Mouse (Mus musculus) kidney, postnatal 10 days (tissue): ENCODE data around the gene Myl9.
"Not testable (repeated sequence)": the region's sequence is repeated elsewhere in the genome, so short reads cannot be mapped to it uniquely, and the experiment has no call there.

ENCODE experiments used
- DNase-seq: peaks from one replicate; pipeline ENCODE4 v3.0.0; 2021; ENCODE audit warnings: mixed read lengths

The Myl9 gene

GRCm38 (mm10) chr2:156765593-156765992 is 9.6 kb upstream of the Myl9 start:
- no peak for DNase-seq

- no peak for DNase-seq
Measured at GRCm38 (mm10) chr2:156766227-156767019, 8.8 kb upstream of the Myl9 start.

GRCm38 (mm10) chr2:156767108-156767507 is 8.1 kb upstream of the Myl9 start:
- DNase-seq = no peak

DNA sequence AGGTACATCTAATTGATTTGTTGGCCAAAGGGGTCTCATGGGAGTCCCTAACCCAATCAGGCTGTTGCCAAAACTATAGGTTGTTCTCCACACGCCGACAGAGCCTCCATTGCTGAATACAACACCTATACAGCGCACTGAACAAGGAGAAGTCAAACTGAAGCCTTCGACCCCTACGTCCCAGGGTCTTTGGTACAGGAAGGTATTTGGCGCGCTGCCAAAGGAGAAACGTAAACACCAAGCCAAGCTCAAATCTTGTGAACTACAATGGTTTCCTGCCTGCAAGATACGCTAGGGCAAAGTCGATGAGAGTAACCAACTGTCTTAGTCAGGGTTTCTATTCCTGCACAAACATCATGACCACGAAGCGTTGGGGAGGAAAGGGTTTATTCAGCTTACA is 5.9 kb upstream of the Myl9 start:
- no peak for DNase-seq

GRCm38 (mm10) chr2:156773470-156773869 is 1.8 kb upstream of the Myl9 start:
- no peak for DNase-seq

DNA sequence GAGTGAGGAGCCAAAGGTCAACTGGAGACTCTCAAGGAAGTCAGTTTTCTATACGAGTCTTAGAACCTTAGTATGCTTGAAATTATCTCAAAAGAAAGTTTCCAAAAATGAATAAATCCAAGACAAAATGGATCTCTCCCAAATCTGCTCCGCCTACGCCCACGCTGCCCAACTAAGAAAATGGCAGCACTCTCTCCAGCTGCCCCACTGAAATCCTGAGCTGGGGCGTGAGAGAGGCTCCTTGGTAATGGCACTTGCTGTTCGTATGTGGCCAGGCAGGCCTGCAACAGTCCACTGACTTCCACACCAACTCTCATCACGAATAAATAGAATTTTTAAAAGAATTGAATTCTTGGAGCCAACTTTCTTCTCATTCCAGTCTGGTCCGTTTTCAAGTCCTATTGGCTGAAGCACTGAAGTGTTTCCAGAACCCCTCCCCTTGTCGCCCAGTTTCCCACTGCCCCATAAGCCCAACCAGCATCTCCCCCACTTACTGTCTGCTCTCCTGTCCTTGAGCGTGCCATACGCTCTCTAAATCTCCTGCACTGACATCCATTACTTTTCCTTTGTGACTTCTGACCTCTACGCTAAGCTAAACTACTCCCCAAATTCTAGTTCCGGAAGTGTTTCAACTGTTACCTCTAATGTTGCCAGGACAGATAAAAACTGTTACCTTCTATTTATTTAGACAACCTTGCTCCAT is 1.0 kb upstream of the Myl9 start:
- DNase-seq = peak; percentile 26

- DNase-seq = peak; percentile 14
Measured at GRCm38 (mm10) chr2:156775455-156776435, 525 bp downstream of the Myl9 start.

DNA sequence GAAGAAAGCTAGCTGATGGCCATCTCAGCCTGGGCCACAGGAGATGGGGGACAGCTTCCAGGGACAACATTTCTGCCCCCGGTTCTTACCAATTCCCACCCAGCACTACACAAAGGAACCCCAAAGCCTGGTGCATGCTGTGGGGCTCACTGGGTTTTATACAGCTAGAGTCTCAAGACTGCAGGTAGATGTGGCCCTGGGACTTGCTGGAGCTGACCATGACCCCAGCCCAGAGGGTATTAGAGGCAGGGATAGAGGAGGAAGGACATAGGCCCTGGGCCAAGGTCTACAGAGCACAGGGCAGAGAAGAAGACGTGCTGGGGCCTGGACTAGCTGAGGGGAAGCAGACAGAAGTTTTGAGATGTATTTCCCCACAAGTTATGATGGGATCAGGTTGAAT is 1.7 kb downstream of the Myl9 start:
- no peak for DNase-seq

DNA sequence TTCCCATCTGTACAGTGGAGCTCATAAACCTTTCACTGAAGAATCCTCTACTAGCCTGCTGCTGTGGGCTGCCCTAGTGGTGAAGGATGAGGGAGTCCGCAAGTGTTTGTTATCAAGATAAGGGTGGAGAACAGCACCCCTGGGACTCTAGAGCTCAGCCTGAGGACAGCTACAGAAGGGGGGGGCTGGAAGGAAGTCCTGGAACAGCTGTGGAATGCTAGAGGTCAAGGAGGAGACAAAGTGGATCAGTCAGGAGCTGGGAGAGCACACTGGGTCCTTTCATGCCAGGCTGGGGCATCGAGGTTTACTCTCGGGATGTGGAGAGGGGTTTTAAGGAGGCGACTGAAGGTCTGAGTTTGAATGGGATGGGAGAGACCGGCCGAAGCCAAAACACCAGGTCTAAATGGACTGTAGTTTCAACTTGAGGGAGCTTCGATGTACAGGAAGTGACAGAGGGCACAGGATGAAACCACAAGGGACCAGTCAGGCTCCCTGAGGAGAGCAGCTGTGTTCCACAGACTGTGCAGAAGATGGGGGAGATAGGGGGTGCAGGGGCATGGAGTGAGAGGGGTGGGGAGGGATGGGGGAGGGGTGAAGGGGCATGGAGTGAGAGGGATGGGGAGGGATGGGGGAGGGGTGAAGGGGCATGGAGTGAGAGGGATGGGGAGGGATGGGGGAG is 2.2 kb downstream of the Myl9 start:
- peak; percentile 65 for DNase-seq

- DNase-seq = no peak
Measured at GRCm38 (mm10) chr2:156778571-156778970, 3.4 kb downstream of the Myl9 start.

DNA sequence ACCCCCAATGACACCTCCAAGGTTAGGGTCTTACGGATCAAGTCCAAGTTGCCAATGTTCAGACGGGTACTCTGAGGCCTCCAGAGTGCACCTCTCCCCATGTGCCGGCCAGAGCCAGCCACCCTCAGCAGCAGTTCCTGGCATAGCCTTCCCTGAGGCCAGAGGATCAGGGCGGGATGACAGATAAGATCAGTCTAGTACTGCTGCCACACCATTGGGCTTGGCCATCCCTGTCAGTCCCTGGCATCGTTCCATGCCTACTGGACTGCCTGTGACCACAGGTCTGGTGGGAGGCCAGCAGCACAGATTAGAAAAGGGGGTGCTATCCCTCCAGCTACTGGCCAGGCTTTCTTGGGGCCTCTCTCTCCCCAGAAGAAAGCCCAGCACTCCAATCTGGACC is 3.8 kb downstream of the Myl9 start:
- DNase-seq = peak; percentile 49

GRCm38 (mm10) chr2:156779488-156779887 is 4.3 kb downstream of the Myl9 start:
- no peak for DNase-seq

- no peak for DNase-seq
Measured at GRCm38 (mm10) chr2:156780129-156780528, 4.9 kb downstream of the Myl9 start.

- peak; percentile 63 for DNase-seq
Measured at GRCm38 (mm10) chr2:156780752-156781151, 5.5 kb downstream of the Myl9 start.

- DNase-seq = no peak
Measured at GRCm38 (mm10) chr2:156781281-156781680, 6.1 kb downstream of the Myl9 start.

- no peak for DNase-seq
Measured at GRCm38 (mm10) chr2:156781836-156782480, 6.7 kb downstream of the Myl9 start.

DNA sequence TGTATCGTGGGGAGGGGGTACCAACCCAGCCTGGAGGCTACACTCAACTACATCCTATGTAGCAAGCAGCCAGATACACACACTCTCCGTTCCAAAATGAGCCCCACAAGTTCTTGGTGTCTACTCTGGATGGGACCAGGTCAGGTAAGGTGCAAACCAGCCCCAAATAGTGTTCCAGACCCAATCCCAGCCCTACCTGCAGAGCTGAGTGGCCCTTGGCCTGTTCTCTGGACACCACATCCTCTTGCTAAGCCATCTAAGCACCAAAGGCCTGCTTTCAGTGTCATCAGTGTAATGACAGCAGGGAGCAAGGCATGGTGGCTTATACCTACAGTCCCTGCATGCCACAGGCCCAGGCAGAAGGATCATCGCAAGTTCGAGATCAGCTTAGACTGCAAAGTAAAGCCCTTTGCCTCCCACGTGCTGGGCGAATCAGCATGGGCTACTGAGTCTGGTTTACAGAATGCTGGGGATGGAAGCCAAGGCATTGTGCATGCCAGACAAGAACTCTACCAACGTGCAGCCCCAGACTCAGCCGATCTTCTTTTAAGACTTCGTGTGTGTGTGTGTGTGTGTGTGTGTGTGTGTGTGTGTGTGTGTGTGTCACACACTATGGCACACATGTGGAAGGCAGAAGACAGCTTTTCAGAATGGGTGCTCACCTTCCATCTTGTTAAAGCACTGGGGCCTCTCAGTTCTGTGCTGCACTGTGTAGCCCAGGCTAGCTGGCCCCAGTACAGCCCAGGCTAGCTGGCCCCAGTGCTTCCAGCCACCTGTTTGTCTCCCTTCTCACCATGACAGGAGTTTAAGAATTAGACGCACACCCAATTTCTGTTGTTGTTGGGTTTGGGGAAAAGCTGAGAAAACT is 7.5 kb downstream of the Myl9 start:
- no peak for DNase-seq

GRCm38 (mm10) chr2:156783349-156783728 is 8.1 kb downstream of the Myl9 start:
- DNase-seq = no peak

DNA sequence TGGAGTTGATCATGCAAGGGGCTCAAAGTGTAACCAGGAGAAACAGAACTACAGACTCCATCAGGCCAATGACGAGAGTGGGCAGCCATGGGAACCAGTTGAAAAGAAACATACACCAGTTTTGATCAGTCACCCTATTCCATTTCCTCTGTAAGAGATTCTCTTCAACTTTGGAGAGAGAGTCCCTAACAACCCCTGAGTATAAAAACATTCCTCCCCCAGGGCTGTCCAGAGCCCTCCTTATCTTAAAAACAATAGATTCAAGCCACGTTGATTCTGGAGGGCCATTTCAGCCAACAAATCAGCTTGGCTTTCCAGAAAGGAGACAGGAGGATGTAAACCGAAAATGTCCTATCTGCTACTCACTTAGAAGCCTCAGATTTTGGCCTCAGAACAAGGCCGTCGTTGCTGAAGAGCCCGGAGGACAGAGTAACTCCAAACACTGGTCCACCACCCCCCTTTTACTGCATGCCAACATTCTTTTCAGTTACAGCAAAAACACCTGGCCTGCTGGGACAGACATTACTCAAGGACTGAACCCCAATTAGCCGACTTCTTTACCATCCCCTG is 8.9 kb downstream of the Myl9 start:
- no peak for DNase-seq

DNA sequence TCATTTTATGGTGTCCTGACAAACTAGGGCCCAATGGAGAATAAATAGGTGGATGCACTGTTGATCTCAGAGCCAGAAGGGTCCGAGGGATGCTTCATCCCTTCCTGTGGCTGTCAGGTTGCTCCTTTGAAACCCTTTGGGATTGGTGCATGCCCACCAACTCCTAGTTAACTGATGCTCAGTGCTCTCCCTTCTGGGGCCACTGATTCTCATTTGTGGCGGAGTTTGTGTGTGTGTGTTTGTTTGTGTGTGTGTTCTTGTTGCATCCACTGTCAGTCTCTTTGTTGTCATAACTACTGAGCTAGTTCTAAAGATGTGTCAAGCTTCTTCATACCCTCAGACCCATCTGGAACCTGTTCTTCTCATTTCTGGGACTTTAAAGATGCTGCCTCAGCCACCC is 9.7 kb downstream of the Myl9 start:
- DNase-seq = no peak

DNA sequence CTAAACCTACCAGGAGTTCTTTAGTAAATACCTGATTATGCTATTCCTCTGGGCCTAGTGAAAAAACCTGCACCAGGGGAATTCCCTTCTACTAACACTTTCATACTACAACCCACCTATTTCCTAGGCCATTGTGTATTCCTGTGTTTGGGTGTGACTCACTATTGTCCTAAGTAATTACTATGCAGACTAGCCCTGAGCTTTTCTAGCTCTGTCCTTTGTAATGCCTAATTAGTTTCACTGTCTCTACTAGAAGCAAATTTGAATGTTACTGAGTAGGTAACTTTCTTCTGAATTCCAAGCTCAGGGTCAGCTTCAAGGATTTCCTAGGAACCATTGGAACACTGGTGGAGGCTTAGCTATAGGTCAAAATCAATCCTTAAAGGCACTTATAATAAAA is 11.1 kb downstream of the Myl9 start:
- DNase-seq = not testable (repeated sequence)
